Mouse (Mus musculus): ENCODE measurements around the gene Arrdc2. TPM values are rescaled to one million over a fixed set of nuclear protein-coding genes. Genes with fewer than 3 reads are reported as not detected.

The Arrdc2 gene
- polyA plus RNA-seq, 1 experiment from 2014 or later: 7.1 TPM

- ATAC-seq (ENCODE audit: low FRiP score, low TSS enrichment) (peak; percentile 84), DNase-seq (peak; percentile 91)
- peaks cover 19% of the 10 kb centered on the region for H3K27me3 ChIP-seq (ENCODE audit: control insufficient read depth, insufficient read depth, low read length)
- H3K36me3 ChIP-seq (ENCODE audit: control insufficient read depth, insufficient read depth, low read length): no peaks in the 10 kb centered on the region
- H3K4me2 ChIP-seq (ENCODE audit: low read length): peak overlapping the region; percentile 89
- H3K27ac ChIP-seq (replicated peaks; ENCODE audit: low read depth, low read length): 0 out of 2 replicates have a peak overlapping the region, but pooled peaks have one; percentile 26
- peak overlapping the region; percentile 62 for H3K9ac ChIP-seq (replicated peaks; ENCODE audit: low read length)
- H3K9me3 ChIP-seq (ENCODE audit: control insufficient read depth, low read length): no peaks in the 10 kb centered on the region
- 1% methylated on average over 56 of the region's 57 CpGs for WGBS
- H3K4me1 ChIP-seq (ENCODE audit: control insufficient read depth, insufficient read depth, low read length): peaks cover 24% of the 10 kb centered on the region
- H3K4me3 ChIP-seq (replicated peaks; ENCODE audit: low read depth, low read length): peak overlapping the region; percentile 49
These were observed 42.1 kb downstream of the Arrdc2 start for GRCm38 (mm10) chr8:70797081-70798070.

- peak overlapping the region; percentile 62 for H3K9ac ChIP-seq (replicated peaks; ENCODE audit: low read length)
These were observed 43.0 kb downstream of the Arrdc2 start for GRCm38 (mm10) chr8:70796403-70797080.

GRCm38 (mm10) chr8:70795370-70795769 is 44.1 kb downstream of the Arrdc2 start:
- no peak overlapping the region for H3K4me2 ChIP-seq (ENCODE audit: low read length)
- peaks cover 35% of the 10 kb centered on the region for H3K4me1 ChIP-seq (ENCODE audit: control insufficient read depth, insufficient read depth, low read length)
- no peak for ATAC-seq (ENCODE audit: low FRiP score, low TSS enrichment)

More at GRCm38 (mm10) chr8:70796403-70797080, 43.0 kb downstream of the Arrdc2 start:
- ATAC-seq (ENCODE audit: low FRiP score, low TSS enrichment) (no peak), DNase-seq (no peak)
- Histone ChIP-seq H3K4me3 (replicated peaks; ENCODE audit: low read depth, low read length) (peak overlapping the region; percentile 49), H3K4me1 (ENCODE audit: control insufficient read depth, insufficient read depth, low read length) (peaks cover 27% of the 10 kb centered on the region), H3K27ac (replicated peaks; ENCODE audit: low read depth, low read length) (peak overlapping the region; percentile 26; the same call in 1 of the 2 replicates), H3K9me3 (ENCODE audit: control insufficient read depth, low read length) (no peaks in the 10 kb centered on the region), H3K36me3 (ENCODE audit: control insufficient read depth, insufficient read depth, low read length) (no peaks in the 10 kb centered on the region), H3K27me3 (ENCODE audit: control insufficient read depth, insufficient read depth, low read length) (peaks cover 19% of the 10 kb centered on the region), H3K4me2 (ENCODE audit: low read length) (peak overlapping the region; percentile 89)
- WGBS: 1% methylated on average over 54 of the region's 54 CpGs

GRCm38 (mm10) chr8:70794215-70794614 is 45.3 kb downstream of the Arrdc2 start:
- 84% methylated on average over 2 of the region's 2 CpGs for WGBS
- Histone ChIP-seq H3K27me3 (ENCODE audit: control insufficient read depth, insufficient read depth, low read length) (peaks cover 11% of the 10 kb centered on the region), H3K9ac (replicated peaks; ENCODE audit: low read length) (no peak overlapping the region), H3K27ac (replicated peaks; ENCODE audit: low read depth, low read length) (no peak overlapping the region), H3K4me2 (ENCODE audit: low read length) (no peak overlapping the region), H3K9me3 (ENCODE audit: control insufficient read depth, low read length) (no peaks in the 10 kb centered on the region), H3K4me3 (replicated peaks; ENCODE audit: low read depth, low read length) (no peak overlapping the region), H3K36me3 (ENCODE audit: control insufficient read depth, insufficient read depth, low read length) (peaks cover 1% of the 10 kb centered on the region; the same call in 1 of the 2 replicates), H3K4me1 (ENCODE audit: control insufficient read depth, insufficient read depth, low read length) (peaks cover 35% of the 10 kb centered on the region)
- ATAC-seq (ENCODE audit: low FRiP score, low TSS enrichment) (no peak), DNase-seq (no peak)

More at GRCm38 (mm10) chr8:70795370-70795769, 44.1 kb downstream of the Arrdc2 start:
- 90% methylated on average over 2 of the region's 2 CpGs for WGBS
- H3K27ac ChIP-seq (replicated peaks; ENCODE audit: low read depth, low read length): no peak overlapping the region
- no peaks in the 10 kb centered on the region for H3K36me3 ChIP-seq (ENCODE audit: control insufficient read depth, insufficient read depth, low read length)
- DNase-seq: no peak
- no peak overlapping the region for H3K4me3 ChIP-seq (replicated peaks; ENCODE audit: low read depth, low read length)
- H3K9ac ChIP-seq (replicated peaks; ENCODE audit: low read length): no peak overlapping the region
- no peaks in the 10 kb centered on the region for H3K9me3 ChIP-seq (ENCODE audit: control insufficient read depth, low read length)
- H3K27me3 ChIP-seq (ENCODE audit: control insufficient read depth, insufficient read depth, low read length): peaks cover 19% of the 10 kb centered on the region

- peak overlapping the region; percentile 61 for H3K9ac ChIP-seq (replicated peaks; ENCODE audit: low read length)
- H3K4me2 ChIP-seq (ENCODE audit: low read length): peak overlapping the region; percentile 81
- no peaks in the 10 kb centered on the region for H3K27me3 ChIP-seq (ENCODE audit: control insufficient read depth, insufficient read depth, low read length)
- peaks cover 28% of the 10 kb centered on the region for H3K4me1 ChIP-seq (ENCODE audit: control insufficient read depth, insufficient read depth, low read length)
- H3K9me3 ChIP-seq (ENCODE audit: control insufficient read depth, low read length): no peaks in the 10 kb centered on the region
- peaks cover 15% of the 10 kb centered on the region for H3K36me3 ChIP-seq (ENCODE audit: control insufficient read depth, insufficient read depth, low read length)
- H3K4me3 ChIP-seq (replicated peaks; ENCODE audit: low read depth, low read length): peak overlapping the region; percentile 51
- no peak; the same call in 1 of the 2 replicates for ATAC-seq (ENCODE audit: low FRiP score, low TSS enrichment)
- H3K27ac ChIP-seq (replicated peaks; ENCODE audit: low read depth, low read length): peak overlapping the region; percentile 87
- 0% methylated on average over 20 of the region's 20 CpGs for WGBS
- DNase-seq: no peak
These were observed 46.8 kb downstream of the Arrdc2 start for GRCm38 (mm10) chr8:70792700-70793099.

DNA sequence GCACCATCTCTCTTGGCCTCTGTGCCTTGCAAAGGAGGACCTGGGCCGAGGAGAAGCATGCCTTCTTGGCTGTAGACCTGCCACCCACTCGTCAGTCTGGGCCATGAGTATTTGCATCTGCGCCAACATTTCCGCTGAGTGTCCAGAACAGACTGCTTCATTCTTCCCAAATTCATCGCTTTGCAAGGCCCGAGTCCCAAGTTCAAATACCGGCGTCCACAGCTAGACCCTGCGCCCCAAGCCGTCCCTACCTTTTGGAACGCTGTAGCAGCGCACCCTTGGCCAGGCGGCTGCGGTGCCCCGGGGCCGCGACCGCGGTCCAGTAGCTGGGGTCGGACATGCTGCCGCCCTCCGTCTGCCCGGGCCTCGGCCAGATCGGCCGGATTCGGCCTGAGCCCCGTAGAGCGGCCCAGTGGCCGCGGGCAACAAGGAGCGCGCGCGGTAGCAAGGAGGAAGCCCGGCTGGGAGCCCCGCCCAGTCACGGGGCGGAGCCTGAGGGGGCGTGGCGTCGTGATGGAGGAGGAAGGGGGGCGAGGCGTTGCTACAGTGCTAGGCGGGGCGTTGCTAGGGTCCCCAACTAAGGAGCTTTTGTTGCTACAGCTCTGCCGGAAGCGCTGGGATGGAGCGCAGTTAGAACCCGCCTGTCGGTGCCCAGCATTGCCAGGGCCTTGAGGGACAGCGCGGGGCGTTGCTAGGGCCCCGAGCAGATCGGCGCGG is 47.4 kb downstream of the Arrdc2 start:
- Histone ChIP-seq H3K4me2 (ENCODE audit: low read length) (peak overlapping the region; percentile 81), H3K9ac (replicated peaks; ENCODE audit: low read length) (peak overlapping the region; percentile 61)
- 5% methylated on average over 58 of the region's 58 CpGs for WGBS

GRCm38 (mm10) chr8:70791294-70791701 is 48.2 kb downstream of the Arrdc2 start:
- Histone ChIP-seq H3K9ac (replicated peaks; ENCODE audit: low read length) (peak overlapping the region; percentile 61), H3K27me3 (ENCODE audit: control insufficient read depth, insufficient read depth, low read length) (no peaks in the 10 kb centered on the region), H3K4me2 (ENCODE audit: low read length) (peak overlapping the region; percentile 81), H3K9me3 (ENCODE audit: control insufficient read depth, low read length) (no peaks in the 10 kb centered on the region), H3K4me3 (replicated peaks; ENCODE audit: low read depth, low read length) (peak overlapping the region; percentile 51), H3K4me1 (ENCODE audit: control insufficient read depth, insufficient read depth, low read length) (peaks cover 23% of the 10 kb centered on the region), H3K36me3 (ENCODE audit: control insufficient read depth, insufficient read depth, low read length) (peaks cover 24% of the 10 kb centered on the region), H3K27ac (replicated peaks; ENCODE audit: low read depth, low read length) (no peak overlapping the region)
- no peak for ATAC-seq (ENCODE audit: low FRiP score, low TSS enrichment)
- no peak for DNase-seq
- 84% methylated on average over 7 of the region's 7 CpGs for WGBS

More for the DNA sequence above, 47.4 kb downstream of the Arrdc2 start:
- Histone ChIP-seq H3K4me3 (replicated peaks; ENCODE audit: low read depth, low read length) (peak overlapping the region; percentile 51), H3K27ac (replicated peaks; ENCODE audit: low read depth, low read length) (peak overlapping the region; percentile 87), H3K4me1 (ENCODE audit: control insufficient read depth, insufficient read depth, low read length) (peaks cover 26% of the 10 kb centered on the region), H3K9me3 (ENCODE audit: control insufficient read depth, low read length) (no peaks in the 10 kb centered on the region), H3K36me3 (ENCODE audit: control insufficient read depth, insufficient read depth, low read length) (peaks cover 20% of the 10 kb centered on the region), H3K27me3 (ENCODE audit: control insufficient read depth, insufficient read depth, low read length) (no peaks in the 10 kb centered on the region)
- ATAC-seq (ENCODE audit: low FRiP score, low TSS enrichment): peak; percentile 86
- DNase-seq: peak; percentile 98

- H3K4me3 ChIP-seq (replicated peaks; ENCODE audit: low read depth, low read length): no peak overlapping the region
- no peak overlapping the region for H3K27ac ChIP-seq (replicated peaks; ENCODE audit: low read depth, low read length)
- peaks cover 23% of the 10 kb centered on the region for H3K4me1 ChIP-seq (ENCODE audit: control insufficient read depth, insufficient read depth, low read length)
- peak overlapping the region; percentile 61 for H3K9ac ChIP-seq (replicated peaks; ENCODE audit: low read length)
- ATAC-seq (ENCODE audit: low FRiP score, low TSS enrichment): no peak
- peak overlapping the region; percentile 81 for H3K4me2 ChIP-seq (ENCODE audit: low read length)
- no peak for DNase-seq
- 63% methylated on average over 8 of the region's 8 CpGs for WGBS
- H3K36me3 ChIP-seq (ENCODE audit: control insufficient read depth, insufficient read depth, low read length): peaks cover 28% of the 10 kb centered on the region
- no peaks in the 10 kb centered on the region for H3K27me3 ChIP-seq (ENCODE audit: control insufficient read depth, insufficient read depth, low read length)
- H3K9me3 ChIP-seq (ENCODE audit: control insufficient read depth, low read length): no peaks in the 10 kb centered on the region
These were observed 48.7 kb downstream of the Arrdc2 start for GRCm38 (mm10) chr8:70790846-70791245.
